Mouse (Mus musculus) forebrain, embryonic 16.5 days (tissue): ENCODE measurements at regions not wholly inside any gene's neighbourhood (a gene's known extent, or its start where the extent isn't known, plus 50 kb on each side); places are given as distances from the start of the nearest gene placed in this dataset.

Experiments used
- ATAC-seq: fragments of 200-750 bp; cut with Nextera tagmentation; 2 replicates; pipeline ENCODE4 v1.8.0; 2017; ENCODE audit warnings: mild to moderate bottlenecking, moderate library complexity
- H3K27ac ChIP-seq: fragments of 300-500 bp; sonication (generic); 2 replicates; pipeline ENCODE4 v1.5.1; 2014; ENCODE audit warnings: low read length, control low read depth
- H3K27me3 ChIP-seq: fragments of 300-500 bp; sonication (generic); replicated peaks from 2 replicates; pipeline ENCODE4 v1.6.1; 2014; ENCODE audit warnings: low read length; ENCODE audit not compliant: control insufficient read depth, insufficient read depth
- H3K36me3 ChIP-seq: fragments of 300-500 bp; sonication (generic); 2 replicates; pipeline ENCODE4 v1.6.1; 2014; ENCODE audit not compliant: control insufficient read depth, insufficient read depth
- H3K4me1 ChIP-seq: fragments of 300-500 bp; sonication (generic); replicated peaks from 2 replicates; pipeline ENCODE4 v1.6.1; 2014; ENCODE audit warnings: low read length; ENCODE audit not compliant: control insufficient read depth, insufficient read depth
- H3K4me2 ChIP-seq: fragments of 300-500 bp; sonication (generic); 2 replicates; pipeline ENCODE4 v1.6.1; 2014; ENCODE audit warnings: mild to moderate bottlenecking, low read length, control low read depth
- H3K4me3 ChIP-seq: fragments of 300-500 bp; sonication (generic); replicated peaks from 2 replicates; pipeline ENCODE4 v1.5.1; 2014; ENCODE audit warnings: mild to moderate bottlenecking, low read length, control low read depth
- H3K9ac ChIP-seq: fragments of 300-500 bp; sonication (generic); replicated peaks from 2 replicates; pipeline ENCODE4 v1.6.1; 2014; ENCODE audit warnings: low read depth, low read length, control low read depth
- H3K9me3 ChIP-seq: fragments of 300-500 bp; sonication (generic); 2 replicates; pipeline ENCODE4 v1.6.1; 2016; ENCODE audit warnings: low read length; ENCODE audit not compliant: control insufficient read depth
- WGBS: fragments of 180-500 bp; shearing (Covaris S2); extraction: QIAGEN DNeasy Blood & Tissue Kit; methylation state at CpG from one replicate; pipeline ENCODE4 v1.1.7; 2014; 5-methylcytosine and 5-hydroxymethylcytosine counted together

GRCm38 (mm10) chr19:60344911-60345310 is 118.4 kb upstream of the Fam204a start:
- H3K27ac ChIP-seq = no peak overlapping the region
- no peak overlapping the region for H3K9ac ChIP-seq
- no peak overlapping the region for H3K4me2 ChIP-seq
- no peak overlapping the region for H3K4me3 ChIP-seq
- no peaks in the 10 kb centered on the region for H3K27me3 ChIP-seq
- no peaks in the 10 kb centered on the region for H3K36me3 ChIP-seq
- no peaks in the 10 kb centered on the region for H3K4me1 ChIP-seq
- 93% methylated on average over 12 of the region's 12 CpGs for WGBS
- H3K9me3 ChIP-seq = no peaks in the 10 kb centered on the region
- ATAC-seq = no peak

- no peaks in the 10 kb centered on the region for H3K27me3 ChIP-seq
- H3K4me2 ChIP-seq = no peak overlapping the region
- WGBS = 3% methylated on average over 3 of the region's 3 CpGs
- H3K4me1 ChIP-seq = no peaks in the 10 kb centered on the region; the same call in 1 of the 2 replicates
- no peak; the same call in 1 of the 2 replicates for ATAC-seq
- no peaks in the 10 kb centered on the region for H3K36me3 ChIP-seq
- H3K9ac ChIP-seq = no peak overlapping the region
- no peak overlapping the region for H3K27ac ChIP-seq
- no peak overlapping the region for H3K4me3 ChIP-seq
- no peaks in the 10 kb centered on the region for H3K9me3 ChIP-seq
Measured at GRCm38 (mm10) chr19:60341485-60341884, 115.0 kb upstream of the Fam204a start.

GRCm38 (mm10) chr19:60340234-60340633 is 113.7 kb upstream of the Fam204a start:
- H3K9ac ChIP-seq = no peak overlapping the region
- 78% methylated on average over 6 of the region's 6 CpGs for WGBS
- no peak for ATAC-seq
- no peak overlapping the region for H3K27ac ChIP-seq
- H3K4me2 ChIP-seq = no peak overlapping the region
- H3K4me1 ChIP-seq = no peaks in the 10 kb centered on the region; the same call in 1 of the 2 replicates
- H3K9me3 ChIP-seq = no peaks in the 10 kb centered on the region
- H3K36me3 ChIP-seq = no peaks in the 10 kb centered on the region
- H3K27me3 ChIP-seq = no peaks in the 10 kb centered on the region
- H3K4me3 ChIP-seq = no peak overlapping the region

GRCm38 (mm10) chr19:60334521-60334920 is 108.0 kb upstream of the Fam204a start:
- Histone ChIP-seq H3K4me2 (no peak overlapping the region), H3K27ac (no peak overlapping the region), H3K4me3 (no peak overlapping the region), H3K9ac (no peak overlapping the region), H3K27me3 (no peaks in the 10 kb centered on the region), H3K36me3 (no peaks in the 10 kb centered on the region), H3K4me1 (no peaks in the 10 kb centered on the region; the same call in 1 of the 2 replicates), H3K9me3 (no peaks in the 10 kb centered on the region)
- 30% methylated on average over 7 of the region's 7 CpGs for WGBS
- ATAC-seq = no peak

DNA sequence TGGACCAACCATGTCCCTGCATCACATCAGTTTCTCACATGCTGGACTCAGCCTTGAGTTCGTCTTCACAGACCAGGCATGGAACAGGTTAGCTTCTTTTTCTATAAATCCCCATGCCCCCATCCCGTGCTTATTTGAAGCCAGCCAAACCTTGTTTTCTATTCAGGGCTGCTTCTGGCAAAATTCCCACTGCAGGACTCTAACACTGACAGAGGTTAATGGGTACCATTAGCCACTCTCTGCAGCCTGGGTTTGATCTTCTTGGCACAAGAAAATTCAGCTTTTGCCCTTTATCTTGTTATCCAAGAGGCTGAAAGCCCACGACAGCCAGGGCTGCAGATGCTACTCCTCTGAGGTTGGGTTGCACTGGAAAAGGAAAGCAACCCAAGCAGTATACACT is 101.8 kb upstream of the Fam204a start:
- Histone ChIP-seq H3K27me3 (no peaks in the 10 kb centered on the region), H3K9ac (no peak overlapping the region), H3K4me1 (peaks cover 7% of the 10 kb centered on the region), H3K4me3 (no peak overlapping the region), H3K4me2 (no peak overlapping the region), H3K9me3 (no peaks in the 10 kb centered on the region), H3K27ac (no peak overlapping the region), H3K36me3 (no peaks in the 10 kb centered on the region)
- WGBS = 31% methylated on average over 3 of the region's 3 CpGs
- ATAC-seq = no peak

- Histone ChIP-seq H3K27ac (no peak overlapping the region), H3K4me1 (peaks cover 7% of the 10 kb centered on the region), H3K9ac (no peak overlapping the region), H3K4me3 (no peak overlapping the region), H3K36me3 (no peaks in the 10 kb centered on the region), H3K27me3 (no peaks in the 10 kb centered on the region), H3K9me3 (no peaks in the 10 kb centered on the region), H3K4me2 (no peak overlapping the region)
- no peak for ATAC-seq
Measured at GRCm38 (mm10) chr19:60325612-60326011, 99.1 kb upstream of the Fam204a start.

- Histone ChIP-seq H3K27ac (no peak overlapping the region), H3K4me2 (no peak overlapping the region), H3K36me3 (no peaks in the 10 kb centered on the region), H3K9me3 (no peaks in the 10 kb centered on the region), H3K27me3 (no peaks in the 10 kb centered on the region), H3K9ac (no peak overlapping the region), H3K4me1 (peaks cover 7% of the 10 kb centered on the region), H3K4me3 (no peak overlapping the region)
- 38% methylated on average over 5 of the region's 5 CpGs for WGBS
- ATAC-seq = no peak
Measured at GRCm38 (mm10) chr19:60325112-60325511, 98.6 kb upstream of the Fam204a start.

GRCm38 (mm10) chr19:60310591-60310990 is 84.1 kb upstream of the Fam204a start:
- Histone ChIP-seq H3K4me3 (no peak overlapping the region), H3K36me3 (no peaks in the 10 kb centered on the region), H3K9ac (no peak overlapping the region), H3K4me1 (no peaks in the 10 kb centered on the region), H3K27ac (no peak overlapping the region), H3K9me3 (no peaks in the 10 kb centered on the region), H3K4me2 (no peak overlapping the region), H3K27me3 (no peaks in the 10 kb centered on the region)
- peak; percentile 78 for ATAC-seq
- 27% methylated on average over 4 of the region's 4 CpGs for WGBS

- Histone ChIP-seq H3K9ac (no peak overlapping the region), H3K4me2 (no peak overlapping the region), H3K27me3 (no peaks in the 10 kb centered on the region), H3K36me3 (no peaks in the 10 kb centered on the region), H3K9me3 (no peaks in the 10 kb centered on the region), H3K4me3 (no peak overlapping the region), H3K4me1 (no peaks in the 10 kb centered on the region; the same call in 1 of the 2 replicates), H3K27ac (no peak overlapping the region)
- 60% methylated on average over 6 of the region's 6 CpGs for WGBS
- ATAC-seq = no peak
Measured at GRCm38 (mm10) chr19:60302371-60302770, 75.9 kb upstream of the Fam204a start.

GRCm38 (mm10) chr19:60300891-60301290 is 74.4 kb upstream of the Fam204a start:
- H3K9me3 ChIP-seq = no peaks in the 10 kb centered on the region
- no peak overlapping the region for H3K4me3 ChIP-seq
- no peaks in the 10 kb centered on the region; the same call in 1 of the 2 replicates for H3K4me1 ChIP-seq
- no peak overlapping the region for H3K9ac ChIP-seq
- H3K4me2 ChIP-seq = no peak overlapping the region
- 51% methylated on average over 2 of the region's 2 CpGs for WGBS
- no peak overlapping the region for H3K27ac ChIP-seq
- H3K36me3 ChIP-seq = no peaks in the 10 kb centered on the region
- H3K27me3 ChIP-seq = no peaks in the 10 kb centered on the region
- no peak for ATAC-seq
